Mouse (Mus musculus) layer of hippocampus, adult 2 months (tissue): ENCODE results near the gene Prmt3. TPM values are rescaled to one million over a fixed set of nuclear protein-coding genes. Genes with fewer than 3 reads are reported as not detected.

Experiments used
- DNase-seq, 2 experiments: peaks; one replicate each; pipeline ENCODE4 v3.0.0; 2022; ENCODE audit warnings: low spot score in 2 of 2
- H3K27ac ChIP-seq: fragments of 200-600 bp; 2 replicates; pipeline ENCODE4 v1.8.1; 2022
- H3K4me3 ChIP-seq: fragments of 200-600 bp; 2 replicates; pipeline ENCODE4 v1.8.1; 2022; ENCODE audit warnings: mild to moderate bottlenecking
- CTCF ChIP-seq: fragments of 200-600 bp; conservative IDR thresholded peaks from 2 replicates; pipeline ENCODE4 v1.8.1; 2022; ENCODE audit warnings: antibody characterized with exemption, mild to moderate bottlenecking, moderate library complexity
- total RNA-seq, 2 experiments: library from RNA; stranded (reverse); gene quantifications; 2 replicates each; pipeline ENCODE4 v1.2.3; 2021

Gene Prmt3
- total RNA-seq, 2 experiments from 2014 or later: 33.5 to 35.0 TPM

- H3K27ac ChIP-seq: no peak overlapping the region
- TF ChIP-seq CTCF: no peak
- H3K4me3 ChIP-seq: no peak overlapping the region
- no peak for DNase-seq
Measured at GRCm38 (mm10) chr7:49882288-49882687, 104.1 kb downstream of the Prmt3 start.

- peak; percentile 48 for TF ChIP-seq CTCF
- DNase-seq: peak in 1 of 2 experiments; percentile 17
- no peak overlapping the region for H3K4me3 ChIP-seq
- no peak overlapping the region for H3K27ac ChIP-seq
Measured at GRCm38 (mm10) chr7:49882694-49883389, 104.7 kb downstream of the Prmt3 start.

GRCm38 (mm10) chr7:49887776-49888390 is 109.7 kb downstream of the Prmt3 start:
- no peak for DNase-seq
- H3K27ac ChIP-seq: no peak overlapping the region
- TF ChIP-seq CTCF: no peak
- no peak overlapping the region for H3K4me3 ChIP-seq

GRCm38 (mm10) chr7:49894786-49895185 is 116.6 kb downstream of the Prmt3 start:
- H3K4me3 ChIP-seq: no peak overlapping the region
- no peak for TF ChIP-seq CTCF
- no peak overlapping the region for H3K27ac ChIP-seq
- DNase-seq: no peak

GRCm38 (mm10) chr7:49895296-49895695 is 117.2 kb downstream of the Prmt3 start:
- Histone ChIP-seq H3K27ac (no peak overlapping the region), H3K4me3 (no peak overlapping the region)
- DNase-seq: no peak
- no peak for TF ChIP-seq CTCF

GRCm38 (mm10) chr7:49902003-49902552 is 123.9 kb downstream of the Prmt3 start:
- no peak overlapping the region for H3K27ac ChIP-seq
- no peak overlapping the region for H3K4me3 ChIP-seq
- TF ChIP-seq CTCF: no peak
- no peak for DNase-seq

GRCm38 (mm10) chr7:49907191-49908171 is 129.3 kb downstream of the Prmt3 start:
- Histone ChIP-seq H3K27ac (no peak overlapping the region), H3K4me3 (no peak overlapping the region)
- no peak for DNase-seq
- no peak for TF ChIP-seq CTCF

Other genes starting within 250 kb of the Prmt3 start
- gene Dbx1, start 141.5 kb upstream of the Prmt3 start, total RNA-seq: not detected
- gene Htatip2, start 19.2 kb upstream of the Prmt3 start, total RNA-seq: 10 to 100 TPM; 10.9 to 12.5 TPM
- gene Slc6a5, start 131.8 kb downstream of the Prmt3 start, total RNA-seq: not detected
- gene Nell1, start 196.5 kb downstream of the Prmt3 start, total RNA-seq: 10 to 100 TPM; 46.2 to 51.7 TPM